Mouse (Mus musculus): ENCODE results near the gene Nanos3. TPM values are rescaled to one million over a fixed set of nuclear protein-coding genes. Genes with fewer than 3 reads are reported as not detected.

The Nanos3 gene
- total RNA-seq (2021), result under 1 TPM in 1 of 2 experiments, not detected in 1; 0.43 TPM
- long read RNA-seq, experiment 1, partial matches to known transcripts, result 0 of 1 reads
- long read RNA-seq, experiment 1, other reads (novel, unspliced or antisense), result 1 of 1 reads
- long read RNA-seq, experiment 2, partial matches to known transcripts, result 0 of 2 reads
- long read RNA-seq, experiment 2, other reads (novel, unspliced or antisense), result 2 of 2 reads

DNA sequence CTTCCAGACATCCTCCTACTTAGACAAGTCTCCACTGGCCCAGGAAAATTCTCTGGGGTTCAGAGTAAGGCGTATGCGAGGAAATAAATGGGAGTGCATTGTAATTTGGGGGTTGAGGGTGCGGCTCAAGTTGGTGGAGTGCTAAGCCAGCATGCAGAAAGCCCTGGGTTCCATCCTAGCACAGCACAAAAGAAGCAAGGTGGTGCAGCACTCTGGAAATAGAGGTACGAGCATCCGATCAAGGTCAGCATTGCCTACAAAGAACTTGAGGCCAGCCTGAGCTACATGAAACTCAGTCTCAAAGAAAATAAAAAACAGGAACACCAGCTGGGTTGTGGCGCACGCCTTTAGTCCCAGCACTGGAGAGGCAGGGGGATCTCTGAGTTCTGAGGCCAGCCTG is at the start of gene Nanos3:
Nanos3 (minus strand) TSS at position 101 of the 400 bp plus-strand sequence.
- intact Hi-C loops (cut with DNase I; ENCODE audit: low total_unique reads), result loop anchor here (10.0 kb wide), 2 partner anchors 100 to 170 kb away; no protein-coding TSS in a partner anchor
- DNase-seq, result no peak

DNA sequence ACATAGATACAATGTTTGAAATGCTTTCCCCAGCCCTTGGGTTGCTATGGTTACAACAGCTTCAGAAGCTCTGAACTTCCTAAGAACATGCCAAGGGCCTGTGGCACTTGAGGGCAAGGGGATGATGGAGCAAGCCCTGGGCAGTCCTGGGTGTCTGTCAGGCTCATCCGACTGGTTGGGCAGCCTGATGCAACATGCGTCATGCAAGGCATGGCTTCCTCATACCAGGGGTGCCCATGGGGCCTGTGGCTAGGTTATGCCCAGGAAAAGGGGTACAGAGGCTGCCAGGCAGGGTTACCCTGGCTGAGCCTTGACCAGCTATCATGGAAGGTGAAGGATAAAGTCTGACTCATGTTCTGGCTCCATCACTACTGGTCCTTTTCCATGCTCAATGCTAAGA is 48.0 kb upstream of the Nanos3 start:
- intact Hi-C loops (cut with DNase I; ENCODE audit: low total_unique reads), result no loop called here
- DNase-seq, result no peak

DNA sequence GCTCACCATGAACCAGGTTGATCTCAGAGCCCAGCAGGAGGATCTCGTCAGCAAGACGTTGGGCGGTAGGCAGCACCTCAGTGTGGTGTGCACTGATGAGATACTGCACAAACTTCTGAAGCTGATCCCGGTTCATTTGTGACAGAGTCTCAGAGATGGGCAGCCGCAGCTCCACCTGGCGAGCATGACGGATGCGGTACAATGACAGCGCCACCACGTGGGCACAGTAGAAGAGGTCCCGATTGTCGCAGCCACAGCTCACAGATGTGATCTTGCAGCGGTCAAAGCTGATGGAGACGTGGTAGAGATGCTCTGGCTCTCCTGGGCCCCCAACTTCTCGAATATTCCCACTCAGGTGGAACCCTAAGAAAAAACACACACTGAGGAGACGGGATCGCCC is 45.7 kb upstream of the Nanos3 start:
- intact Hi-C loops (cut with DNase I; ENCODE audit: low total_unique reads), result no loop called here
- DNase-seq, result no peak

DNA sequence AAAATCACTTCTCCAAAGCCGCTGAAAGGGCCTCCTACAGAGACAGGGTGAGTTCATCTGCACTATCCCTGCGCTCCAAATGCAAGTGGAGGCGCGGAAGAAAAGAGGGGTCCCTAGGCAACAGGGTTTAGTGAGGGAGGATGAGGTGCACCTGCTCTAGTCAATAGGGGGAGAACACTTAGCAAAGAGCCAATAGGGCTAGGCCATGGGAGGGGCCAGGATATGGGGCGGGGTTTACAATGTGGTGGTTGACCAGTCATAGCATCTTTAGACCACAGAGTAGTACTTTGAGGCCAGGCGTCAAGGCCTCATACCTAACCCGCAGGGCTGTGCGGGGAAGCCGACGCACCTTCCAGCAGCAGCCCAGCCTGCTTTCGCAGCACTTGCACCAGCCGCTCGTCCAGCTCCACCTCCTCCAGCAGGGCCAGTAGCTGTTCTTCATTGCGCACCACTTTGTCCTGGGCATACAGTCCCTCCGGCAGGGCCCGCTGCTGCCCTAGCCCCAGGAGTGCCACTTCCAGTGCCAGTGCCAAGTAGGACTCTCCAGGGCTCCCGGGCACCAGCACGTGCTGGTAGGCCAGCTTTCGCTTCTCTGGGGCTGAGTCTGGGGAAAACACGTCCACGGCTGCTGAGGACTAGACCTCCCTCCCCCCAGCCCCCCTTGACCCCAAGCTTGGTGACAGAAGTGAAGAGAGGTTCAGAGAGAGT is 38.5 kb upstream of the Nanos3 start:
- intact Hi-C loops (cut with DNase I; ENCODE audit: low total_unique reads), result loop anchor here (5.0 kb wide), 1 partner anchor 41 kb away; no protein-coding TSS in a partner anchor
- no peak for DNase-seq

DNA sequence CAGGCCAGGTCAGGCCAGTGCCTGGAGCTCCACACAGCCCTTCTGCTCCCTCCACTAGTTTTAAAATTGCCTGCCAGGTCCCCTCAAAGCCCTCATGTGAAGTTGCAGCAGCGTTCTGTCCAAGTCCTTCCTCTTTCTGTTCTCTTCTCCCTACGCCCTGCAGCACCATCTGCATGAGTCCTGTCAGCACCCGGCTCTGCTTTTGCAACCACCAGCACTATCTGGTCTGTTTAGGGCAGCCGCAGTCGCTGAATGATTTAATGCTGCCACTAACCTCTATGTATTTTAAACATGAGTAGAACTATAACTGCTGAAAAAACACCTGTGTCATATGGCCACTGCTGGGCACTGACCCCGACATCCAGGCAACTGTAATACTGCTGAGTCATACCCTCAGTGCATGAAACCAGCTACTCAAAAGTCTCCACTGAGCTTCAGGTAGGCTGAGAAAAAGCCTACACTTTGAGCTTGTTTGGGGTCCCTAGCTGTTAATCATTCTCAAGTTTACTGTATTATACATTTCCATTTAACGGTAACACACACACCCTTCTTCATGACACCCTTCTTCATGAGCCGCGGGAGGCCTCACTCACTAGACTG is 37.6 kb upstream of the Nanos3 start:
- intact Hi-C loops (cut with DNase I; ENCODE audit: low total_unique reads), result loop anchor here (5.0 kb wide), 1 partner anchor 40 kb away; no protein-coding TSS in a partner anchor
- no peak for DNase-seq

DNA sequence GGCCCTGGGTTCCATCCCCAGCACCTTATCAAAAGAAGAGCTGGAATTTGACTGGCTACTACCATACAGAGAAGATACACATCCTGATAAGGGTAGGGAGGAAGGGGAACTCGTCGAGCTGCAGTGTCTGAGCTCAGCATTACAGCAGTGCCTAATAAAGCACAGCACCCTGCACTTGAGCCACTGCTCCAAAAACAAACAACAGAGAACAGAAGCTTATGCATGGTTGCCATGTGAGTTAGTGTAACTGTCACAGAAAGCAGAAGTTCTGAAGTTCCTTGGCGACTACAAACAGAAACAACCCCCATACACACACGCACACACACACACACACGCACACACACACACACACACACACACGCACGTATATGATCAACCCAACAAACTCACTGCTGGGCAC is 35.1 kb upstream of the Nanos3 start:
- DNase-seq, result no peak
- intact Hi-C loops (cut with DNase I; ENCODE audit: low total_unique reads), result loop anchor here (5.0 kb wide), 1 partner anchor 38 kb away; no protein-coding TSS in a partner anchor

DNA sequence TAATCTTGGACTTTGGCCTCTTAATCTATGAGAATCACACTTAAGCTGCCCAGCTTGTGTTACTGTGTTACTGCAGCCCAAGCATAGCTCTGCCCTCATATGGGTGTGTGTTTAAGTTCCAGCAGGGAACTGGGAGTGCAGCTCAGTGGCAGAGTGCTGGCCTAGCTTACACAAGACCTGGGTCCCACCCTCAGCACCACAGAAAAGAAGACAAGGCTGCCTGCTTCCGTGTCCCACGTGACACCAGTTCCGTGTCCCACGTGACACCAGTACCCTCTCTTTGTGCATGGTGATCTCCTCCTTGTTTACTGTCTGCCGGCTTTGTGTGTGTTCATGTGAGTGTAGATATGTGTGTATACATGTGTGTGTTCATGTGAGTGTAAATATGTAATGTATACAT is 33.1 kb upstream of the Nanos3 start:
- no peak for DNase-seq
- intact Hi-C loops (cut with DNase I; ENCODE audit: low total_unique reads), result no loop called here

DNA sequence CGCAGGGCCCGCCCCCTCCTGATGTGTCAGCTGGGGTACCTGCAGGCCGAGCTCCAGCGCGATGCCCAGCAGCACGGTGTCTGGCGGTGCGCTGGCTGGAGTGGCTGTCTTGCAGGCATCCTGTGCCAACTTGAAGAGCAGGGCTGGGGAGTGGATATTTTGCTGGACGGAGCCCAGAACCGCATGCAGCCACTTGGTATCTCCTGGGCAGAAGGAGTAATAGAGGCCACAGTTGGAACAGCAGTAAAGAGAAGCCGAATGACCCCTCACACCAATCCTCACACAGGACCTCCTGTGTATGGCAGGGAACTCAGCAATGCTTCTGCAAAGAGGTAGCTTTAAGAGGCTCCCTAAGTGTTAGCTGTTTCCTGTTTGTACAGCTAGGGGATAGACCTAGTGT is 32.2 kb upstream of the Nanos3 start:
- no peak for DNase-seq
- intact Hi-C loops (cut with DNase I; ENCODE audit: low total_unique reads), result no loop called here

DNA sequence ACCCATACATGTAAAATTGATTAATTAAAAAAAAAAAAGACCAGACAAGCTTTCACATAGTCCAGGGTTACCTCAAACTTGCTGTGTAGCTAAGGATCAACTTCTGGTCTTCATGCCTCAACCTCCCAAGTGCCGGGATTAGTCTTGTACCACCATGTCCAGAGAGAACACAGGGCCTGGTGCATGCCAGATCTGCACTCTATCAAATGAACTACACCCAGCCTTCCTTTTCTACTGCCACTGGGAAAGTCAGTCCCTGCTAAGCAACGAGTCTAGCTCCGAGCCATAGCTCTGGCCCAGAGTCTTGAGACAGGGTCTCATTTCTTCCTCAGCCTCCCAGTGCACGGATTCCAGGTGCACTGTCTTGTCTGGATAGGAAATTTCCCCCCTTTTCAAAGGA is 28.3 kb upstream of the Nanos3 start:
- intact Hi-C loops (cut with DNase I; ENCODE audit: low total_unique reads), result no loop called here
- no peak for DNase-seq

DNA sequence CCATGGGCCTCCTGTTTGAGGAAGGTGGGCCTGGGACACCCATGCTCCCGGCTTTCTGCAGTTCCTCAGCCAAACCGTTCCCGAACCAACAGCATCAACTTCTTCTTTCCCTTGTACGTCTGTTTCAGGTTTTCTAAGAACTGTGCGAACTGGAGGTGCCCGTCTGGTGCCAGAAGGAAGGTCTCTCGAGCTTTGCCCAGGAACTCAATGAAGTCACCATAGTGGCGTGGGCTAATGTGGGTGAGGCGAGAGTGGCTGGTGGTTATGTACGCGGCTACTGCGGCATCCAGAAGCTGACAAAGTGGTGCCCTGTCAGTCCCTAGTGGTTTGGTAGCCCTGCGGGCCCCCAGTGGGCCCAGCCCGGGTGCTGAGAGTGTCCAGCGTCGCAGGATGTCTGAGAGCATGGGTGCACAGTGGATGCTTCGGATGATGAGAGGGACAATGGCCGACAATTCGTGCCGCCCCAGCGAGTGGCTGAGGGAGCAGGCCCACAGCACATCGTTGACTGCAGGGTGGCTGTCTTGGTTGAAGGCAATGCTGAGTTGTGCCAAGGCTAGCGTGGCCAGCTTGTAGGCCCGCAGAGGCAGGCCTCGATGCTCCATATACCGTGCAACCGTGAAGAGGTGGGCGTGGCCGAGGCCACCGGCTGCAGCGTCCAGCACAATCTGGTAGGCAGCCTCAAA is 27.0 kb upstream of the Nanos3 start:
- intact Hi-C loops (cut with DNase I; ENCODE audit: low total_unique reads), result loop anchor here (2.0 kb wide), 1 partner anchor 25 kb away; no protein-coding TSS in a partner anchor
- DNase-seq, result no peak

DNA sequence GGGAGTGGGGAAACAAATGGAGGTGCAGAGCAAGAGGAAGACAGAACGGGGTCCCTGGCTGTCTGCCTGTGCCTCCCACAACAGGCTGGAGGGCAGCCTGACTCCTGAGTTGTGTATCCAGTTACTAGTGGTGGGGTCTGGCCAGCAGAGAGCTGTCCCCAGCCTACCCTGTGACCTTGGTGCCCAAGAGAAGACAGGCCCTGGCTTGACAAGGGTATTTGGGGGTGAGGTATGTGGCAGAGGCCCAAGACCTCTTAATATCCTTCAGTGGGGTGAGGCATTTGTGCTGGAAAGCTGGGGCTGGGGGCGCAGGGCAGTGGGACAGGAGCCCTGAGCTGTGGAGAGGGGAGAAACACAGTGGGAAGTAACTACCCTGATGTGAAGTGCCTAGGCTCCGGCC is 26.2 kb upstream of the Nanos3 start:
- intact Hi-C loops (cut with DNase I; ENCODE audit: low total_unique reads), result loop anchor here (2.0 kb wide), 1 partner anchor 24 kb away; no protein-coding TSS in a partner anchor

DNA sequence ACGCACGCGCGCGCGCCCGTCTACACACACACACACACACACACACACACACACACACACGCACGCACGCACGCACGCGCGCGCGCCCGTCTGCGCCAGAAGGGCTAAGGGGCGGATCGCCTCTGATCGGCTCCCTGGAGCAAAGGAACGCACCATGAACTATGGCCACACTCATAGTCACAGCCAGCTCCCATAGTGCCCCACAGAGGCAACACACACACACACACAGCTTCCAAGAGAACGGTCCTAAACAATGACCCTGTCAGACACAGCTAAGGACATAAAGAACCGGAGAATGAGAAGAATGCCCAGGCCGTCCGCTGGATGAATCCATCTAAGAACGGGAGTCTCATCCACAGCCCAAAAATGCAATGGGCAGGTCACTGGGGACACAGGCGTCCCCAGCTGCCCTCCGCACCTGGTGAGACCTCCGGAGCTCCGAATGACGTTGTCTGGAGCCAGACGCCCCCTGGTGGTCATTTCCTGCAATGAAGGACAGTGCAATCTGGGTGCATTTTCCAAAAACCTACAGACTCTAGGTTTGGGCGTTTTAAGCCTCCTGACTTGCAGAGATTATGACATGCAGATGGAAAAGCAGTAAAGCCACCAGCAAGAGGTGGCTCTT is 25.3 kb upstream of the Nanos3 start:
- DNase-seq, result peak; percentile 83
- intact Hi-C loops (cut with DNase I; ENCODE audit: low total_unique reads), result loop anchor here (2.0 kb wide), 1 partner anchor 23 kb away; no protein-coding TSS in a partner anchor

More for the DNA sequence above, 26.2 kb upstream of the Nanos3 start:
- no peak for DNase-seq

DNA sequence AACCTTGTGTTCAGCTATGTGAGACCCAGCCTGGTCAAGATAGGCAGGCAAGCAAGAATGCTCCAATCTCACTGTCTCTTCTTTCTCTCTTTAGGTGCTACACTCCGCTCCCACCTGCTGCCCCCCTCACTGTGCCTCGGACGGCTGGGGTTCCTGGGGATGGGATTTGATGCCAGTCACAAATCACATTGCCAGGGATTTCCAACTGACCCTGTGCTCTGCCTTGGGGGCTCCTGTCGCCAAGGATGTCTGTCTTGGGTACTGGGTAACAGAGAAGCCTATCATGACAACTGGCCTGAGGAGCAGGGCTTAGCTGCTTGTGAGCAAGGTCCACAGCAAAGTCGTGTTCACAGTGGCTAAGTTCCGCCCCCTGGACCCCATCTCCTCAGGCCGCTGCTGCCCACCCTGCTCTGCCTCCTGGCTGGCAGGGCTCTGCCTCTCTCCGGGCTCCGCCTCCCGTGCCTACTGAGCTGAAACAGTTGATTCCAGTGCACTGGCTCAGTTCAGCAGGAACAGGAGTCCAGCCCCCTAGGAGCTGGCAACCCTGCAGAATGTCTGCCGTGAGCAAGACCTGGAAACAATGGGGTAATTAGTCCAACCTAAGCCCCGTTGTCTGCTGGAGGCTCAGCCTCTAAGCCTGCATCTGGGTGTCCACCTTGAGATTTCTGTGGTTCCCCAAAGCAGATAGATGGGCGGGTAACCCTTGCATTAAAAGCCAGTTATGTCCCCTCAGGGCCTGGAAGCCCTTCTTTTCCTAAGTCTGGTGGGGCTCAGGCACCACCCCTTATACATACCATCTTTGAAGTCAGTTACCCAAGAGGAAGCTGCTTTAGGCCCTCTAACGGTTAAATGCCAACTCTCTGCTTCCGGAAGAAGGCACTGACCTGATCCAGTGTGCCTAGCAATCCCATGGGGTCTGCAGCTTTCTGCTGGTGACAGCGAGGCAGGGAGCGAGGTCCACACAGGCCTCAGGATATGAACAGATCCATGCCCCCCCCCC is 23.7 kb upstream of the Nanos3 start:
- intact Hi-C loops (cut with DNase I; ENCODE audit: low total_unique reads), result no loop called here

DNA sequence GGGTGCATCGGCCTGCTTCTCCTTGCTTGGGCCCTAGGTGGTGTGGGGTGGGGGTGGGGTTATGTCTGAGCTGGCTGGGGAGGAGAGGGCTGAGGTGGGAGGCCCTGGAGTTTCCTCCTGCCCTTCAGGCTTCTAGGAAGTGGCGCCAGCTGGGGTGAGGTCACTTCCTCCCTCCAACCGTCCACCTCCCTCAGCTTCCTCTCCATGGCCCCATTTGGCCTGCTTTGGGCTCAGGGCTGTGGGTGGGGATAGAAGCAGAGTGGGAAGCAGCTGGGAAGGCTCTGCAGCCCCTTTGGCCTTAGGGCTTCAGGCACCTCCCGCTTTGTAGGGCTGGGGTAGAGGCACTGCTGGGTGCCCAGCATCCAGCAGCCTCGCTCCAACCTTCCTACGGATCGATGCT is 22.8 kb upstream of the Nanos3 start:
- intact Hi-C loops (cut with DNase I; ENCODE audit: low total_unique reads), result no loop called here
- DNase-seq, result peak; percentile 83

More for the DNA sequence above, 23.7 kb upstream of the Nanos3 start:
- no peak for DNase-seq

DNA sequence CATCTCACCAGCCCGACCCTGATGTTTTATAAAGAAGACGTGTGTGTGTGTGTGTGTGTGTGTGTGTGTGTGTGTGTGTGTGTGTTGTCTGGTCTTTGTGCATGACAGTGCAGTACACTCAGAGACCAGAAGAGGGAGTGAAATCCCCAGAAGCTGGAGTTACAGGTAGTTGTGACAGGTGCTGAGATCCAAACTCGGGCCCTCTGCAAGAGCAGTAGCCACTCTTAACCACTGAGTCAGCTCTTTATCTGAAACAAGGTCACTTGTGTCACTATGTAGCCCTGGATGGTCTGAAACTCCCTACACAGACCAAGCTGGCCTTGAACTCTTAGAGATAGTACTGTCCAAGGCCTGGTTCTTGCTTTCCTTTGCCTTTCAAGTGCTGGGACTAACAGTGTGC is 21.6 kb upstream of the Nanos3 start:
- DNase-seq, result no peak
- intact Hi-C loops (cut with DNase I; ENCODE audit: low total_unique reads), result no loop called here

DNA sequence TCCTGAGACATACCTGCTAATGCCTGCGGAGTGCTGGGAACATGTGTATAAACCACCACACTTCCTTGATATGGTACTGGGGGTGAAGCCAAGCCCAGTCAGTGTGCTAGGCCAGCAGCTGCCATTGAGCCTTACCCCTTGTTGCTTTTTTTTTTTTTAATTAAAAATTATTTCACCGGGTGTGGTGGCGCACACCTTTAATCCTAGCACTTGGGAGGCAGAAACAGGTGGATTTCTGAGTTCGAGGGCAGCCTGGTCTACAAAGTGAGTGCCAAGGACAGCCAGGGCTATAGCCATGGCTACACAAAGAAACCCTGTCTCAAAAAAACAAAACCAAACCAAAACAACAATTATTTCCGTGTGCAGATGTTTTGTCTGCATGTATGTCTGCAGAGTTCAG is 20.1 kb upstream of the Nanos3 start:
- intact Hi-C loops (cut with DNase I; ENCODE audit: low total_unique reads), result no loop called here

DNA sequence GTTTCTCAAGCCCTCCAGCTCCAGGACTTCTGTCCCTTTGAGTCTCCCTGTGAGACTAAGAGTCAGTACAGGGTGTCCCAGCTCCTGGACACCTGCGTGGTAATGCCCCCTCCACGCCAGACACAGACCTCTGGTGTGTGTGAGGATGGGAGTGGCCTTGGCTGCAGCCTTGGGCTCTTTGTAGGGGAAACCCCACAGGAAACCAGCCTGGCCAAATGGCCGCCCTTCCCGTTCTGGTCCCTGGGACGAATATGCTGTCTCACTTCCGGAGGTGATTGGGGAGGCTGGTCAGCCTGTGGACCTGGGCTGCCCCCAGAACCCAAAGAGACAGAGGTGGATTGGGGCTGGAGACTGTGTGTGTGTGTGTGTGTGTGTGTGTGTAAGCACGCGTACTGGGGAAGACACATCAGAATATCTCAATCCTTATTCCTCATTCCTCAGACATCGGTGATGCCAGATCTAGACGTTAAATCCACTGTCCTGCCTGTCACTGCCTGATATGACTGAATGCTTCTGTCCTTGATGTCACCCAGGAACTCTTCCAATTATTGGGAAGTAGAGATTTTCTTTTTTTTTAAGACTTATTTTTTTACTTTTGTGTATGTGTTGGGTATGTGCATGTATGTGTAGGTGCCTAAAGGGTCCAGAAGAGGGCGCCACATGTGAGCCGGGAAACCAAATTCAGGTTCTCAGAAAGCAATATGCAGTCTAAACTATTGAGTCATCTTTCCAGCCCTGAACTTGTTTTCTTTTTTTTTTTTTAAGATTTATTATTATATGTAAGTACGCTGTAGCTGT is 19.2 kb upstream of the Nanos3 start:
- intact Hi-C loops (cut with DNase I; ENCODE audit: low total_unique reads), result no loop called here
- peak; percentile 83 for DNase-seq

More for the DNA sequence above, 20.1 kb upstream of the Nanos3 start:
- no peak for DNase-seq
